Mouse (Mus musculus) midbrain, embryonic 16.5 days (tissue): ENCODE measurements at regions not wholly inside any gene's neighbourhood (a gene's known extent, or its start where the extent isn't known, plus 50 kb on each side); places are given as distances from the start of the nearest gene placed in this dataset.

ENCODE experiments used
- ATAC-seq: fragments of 200-750 bp; cut with Nextera tagmentation; 2 replicates; pipeline ENCODE4 v1.8.0; 2017; ENCODE audit warnings: moderate TSS enrichment
- H3K27ac ChIP-seq: fragments of 300-500 bp; sonication (generic); 2 replicates; pipeline ENCODE4 v1.5.1; 2014; ENCODE audit warnings: mild to moderate bottlenecking, low read length, mixed read lengths
- H3K27me3 ChIP-seq: fragments of 300-500 bp; sonication (generic); 2 replicates; pipeline ENCODE4 v1.6.1; 2014; ENCODE audit warnings: low read depth, low read length, mixed read lengths; ENCODE audit not compliant: control insufficient read depth, insufficient read depth
- H3K36me3 ChIP-seq: fragments of 300-500 bp; sonication (generic); 2 replicates; pipeline ENCODE4 v1.6.1; 2014; ENCODE audit warnings: mild to moderate bottlenecking, low read length, moderate library complexity, mixed read lengths; ENCODE audit not compliant: control insufficient read depth, insufficient read depth
- H3K4me1 ChIP-seq: fragments of 300-500 bp; sonication (generic); 2 replicates; pipeline ENCODE4 v1.6.1; 2014; ENCODE audit warnings: mild to moderate bottlenecking, low read length, mixed read lengths; ENCODE audit not compliant: control insufficient read depth, insufficient read depth
- H3K4me2 ChIP-seq: fragments of 300-500 bp; sonication (generic); 2 replicates; pipeline ENCODE4 v1.6.1; 2014; ENCODE audit warnings: mild to moderate bottlenecking, low read length, mixed read lengths
- H3K4me3 ChIP-seq: fragments of 300-500 bp; sonication (generic); 2 replicates; pipeline ENCODE4 v1.5.1; 2014; ENCODE audit warnings: low read depth, mild to moderate bottlenecking, low read length, moderate library complexity, mixed read lengths
- H3K9ac ChIP-seq: fragments of 300-500 bp; sonication (generic); 2 replicates; pipeline ENCODE4 v1.6.1; 2014; ENCODE audit warnings: low read depth, low read length, mixed read lengths
- H3K9me3 ChIP-seq: fragments of 300-500 bp; sonication (generic); replicated peaks from 2 replicates; pipeline ENCODE4 v1.6.1; 2014; ENCODE audit warnings: mild to moderate bottlenecking, low read length, mixed read lengths; ENCODE audit not compliant: control insufficient read depth, poor library complexity, severe bottlenecking
- WGBS: fragments of 180-500 bp; shearing (Covaris S2); extraction: QIAGEN DNeasy Blood & Tissue Kit; methylation state at CpG from one replicate; pipeline ENCODE4 v1.1.7; 2014; 5-methylcytosine and 5-hydroxymethylcytosine counted together

DNA sequence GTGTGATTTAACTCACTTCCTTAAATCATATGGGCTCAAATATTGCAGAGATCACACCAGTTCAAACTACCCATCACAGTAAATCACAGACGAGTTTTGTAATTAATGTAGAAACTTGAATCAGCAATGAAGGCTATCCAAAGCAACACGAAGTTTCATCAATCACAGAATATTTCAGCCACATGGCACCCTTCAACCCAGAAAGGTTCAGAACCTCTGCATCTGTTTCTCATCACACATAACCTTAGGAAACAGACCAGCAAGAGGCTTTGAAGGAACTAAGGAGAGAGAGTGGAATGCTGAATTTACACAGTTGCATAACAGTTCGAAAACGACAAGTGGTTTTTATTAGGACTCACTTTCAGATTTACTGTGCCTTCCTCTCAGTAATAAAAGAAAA lies 1494.0 kb upstream of the Sel1l start:
- H3K9me3 ChIP-seq = no peaks in the 10 kb centered on the region
- WGBS = 87% methylated on average over 4 of the region's 4 CpGs
- no peak overlapping the region for H3K27ac ChIP-seq
- H3K4me1 ChIP-seq = no peaks in the 10 kb centered on the region
- H3K36me3 ChIP-seq = no peaks in the 10 kb centered on the region
- no peak for ATAC-seq
- H3K27me3 ChIP-seq = no peaks in the 10 kb centered on the region
- H3K4me3 ChIP-seq = no peak overlapping the region
- H3K9ac ChIP-seq = no peak overlapping the region
- H3K4me2 ChIP-seq = no peak overlapping the region

- 83% methylated on average over 4 of the region's 4 CpGs for WGBS
- no peak overlapping the region for H3K4me3 ChIP-seq
- no peak overlapping the region for H3K27ac ChIP-seq
- H3K9ac ChIP-seq = no peak overlapping the region
- no peaks in the 10 kb centered on the region for H3K9me3 ChIP-seq
- no peak overlapping the region for H3K4me2 ChIP-seq
- no peak for ATAC-seq
- no peaks in the 10 kb centered on the region for H3K27me3 ChIP-seq
- no peaks in the 10 kb centered on the region for H3K4me1 ChIP-seq
- H3K36me3 ChIP-seq = no peaks in the 10 kb centered on the region
These were observed 1493.6 kb upstream of the Sel1l start for GRCm38 (mm10) chr12:93342525-93342924.

DNA sequence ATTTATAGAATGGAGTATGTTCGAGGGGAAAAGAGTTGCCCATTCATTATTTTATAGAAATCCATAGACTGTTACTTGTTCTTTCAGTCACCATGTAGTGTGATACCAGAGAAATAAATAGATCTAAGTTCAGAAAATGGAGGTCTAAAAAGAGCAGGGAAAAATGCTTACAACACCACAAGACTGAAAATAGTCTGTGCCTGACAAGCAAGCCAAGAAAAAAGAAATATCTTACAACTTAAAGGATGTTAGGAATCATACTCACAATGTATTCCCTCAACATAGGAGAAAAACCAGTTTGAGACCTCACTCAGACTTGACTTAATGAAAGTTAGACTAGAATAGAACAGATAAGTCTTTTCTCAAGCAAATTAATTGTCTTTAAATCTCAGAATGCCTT lies 1486.6 kb upstream of the Sel1l start:
- no peak overlapping the region for H3K4me2 ChIP-seq
- H3K9ac ChIP-seq = no peak overlapping the region
- no peaks in the 10 kb centered on the region for H3K27me3 ChIP-seq
- H3K4me3 ChIP-seq = no peak overlapping the region
- WGBS = 90% methylated on average over 1 of the region's 1 CpGs
- H3K27ac ChIP-seq = no peak overlapping the region
- ATAC-seq = no peak
- no peaks in the 10 kb centered on the region for H3K36me3 ChIP-seq
- no peaks in the 10 kb centered on the region for H3K9me3 ChIP-seq
- no peaks in the 10 kb centered on the region for H3K4me1 ChIP-seq

DNA sequence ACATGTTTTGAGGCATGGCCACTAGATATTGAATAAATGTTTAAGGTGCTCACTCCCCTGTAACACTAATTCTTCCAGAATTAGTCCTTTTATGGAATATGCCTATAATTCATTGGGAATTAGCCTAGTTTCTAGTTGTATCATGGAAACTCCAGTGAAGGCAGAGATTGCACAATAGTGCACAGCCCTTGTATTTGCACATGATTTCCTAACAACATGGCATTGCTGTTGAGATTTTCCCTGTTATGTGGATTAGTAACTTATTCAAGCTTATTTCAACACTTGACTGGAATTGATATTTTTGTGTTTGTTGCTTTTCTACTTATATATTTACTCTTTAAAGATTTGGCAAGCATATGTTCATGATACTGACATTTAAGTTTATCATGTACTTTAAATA lies 1463.3 kb upstream of the Sel1l start:
- no peak for ATAC-seq
- no peak overlapping the region for H3K27ac ChIP-seq
- no peak overlapping the region for H3K4me3 ChIP-seq
- H3K9me3 ChIP-seq = no peaks in the 10 kb centered on the region
- no peak overlapping the region for H3K4me2 ChIP-seq
- H3K36me3 ChIP-seq = no peaks in the 10 kb centered on the region
- no peaks in the 10 kb centered on the region for H3K27me3 ChIP-seq
- no peaks in the 10 kb centered on the region for H3K4me1 ChIP-seq
- no peak overlapping the region for H3K9ac ChIP-seq

DNA sequence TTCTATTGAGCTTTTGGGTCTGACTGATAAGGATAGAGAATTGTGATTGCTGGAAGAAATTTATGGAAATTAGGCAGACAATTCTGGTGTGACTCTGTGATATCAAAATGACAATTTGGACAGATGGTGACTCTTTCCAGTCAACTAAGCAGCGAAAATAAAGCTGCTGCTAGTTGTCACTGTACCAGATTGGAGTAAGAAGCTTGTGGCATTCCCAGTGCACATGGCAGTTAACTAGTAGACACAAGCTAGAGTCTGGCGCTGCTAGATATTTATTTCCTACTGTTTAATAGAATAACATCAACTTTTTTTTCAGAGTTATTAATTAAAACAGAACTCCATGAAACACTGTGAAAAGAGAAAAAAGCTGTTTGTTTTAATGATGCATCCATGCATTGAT lies 1432.9 kb upstream of the Sel1l start:
- no peak for ATAC-seq
- H3K9ac ChIP-seq = no peak overlapping the region
- H3K27ac ChIP-seq = no peak overlapping the region
- H3K27me3 ChIP-seq = no peaks in the 10 kb centered on the region
- no peak overlapping the region for H3K4me2 ChIP-seq
- H3K4me1 ChIP-seq = no peaks in the 10 kb centered on the region
- no peaks in the 10 kb centered on the region for H3K9me3 ChIP-seq
- 72% methylated on average over 2 of the region's 2 CpGs for WGBS
- H3K4me3 ChIP-seq = no peak overlapping the region
- no peaks in the 10 kb centered on the region for H3K36me3 ChIP-seq

DNA sequence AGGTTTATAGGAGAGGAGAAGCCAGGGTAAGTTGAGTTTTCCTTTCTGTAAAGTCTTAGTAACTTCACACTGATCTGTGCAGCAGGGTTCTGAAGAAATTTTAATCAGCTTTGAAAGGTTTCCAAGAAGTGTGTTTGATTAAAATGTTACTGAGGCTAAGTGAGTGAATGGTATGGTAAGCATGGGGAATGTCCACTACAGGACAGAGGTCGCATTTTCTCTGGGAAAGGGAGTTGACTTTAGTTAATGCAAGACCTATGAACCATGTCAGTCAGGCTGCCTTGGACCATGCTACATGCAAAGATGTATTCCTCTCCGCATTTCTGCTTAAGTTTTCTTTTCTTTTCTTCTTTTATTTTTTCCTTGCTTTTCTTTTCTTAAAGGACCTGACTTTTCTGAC lies 1424.7 kb upstream of the Sel1l start:
- no peak for ATAC-seq
- Histone ChIP-seq H3K27ac (no peak overlapping the region), H3K9ac (no peak overlapping the region), H3K27me3 (no peaks in the 10 kb centered on the region), H3K4me2 (no peak overlapping the region), H3K4me3 (no peak overlapping the region), H3K4me1 (no peaks in the 10 kb centered on the region), H3K9me3 (no peaks in the 10 kb centered on the region), H3K36me3 (no peaks in the 10 kb centered on the region)
- 73% methylated on average over 2 of the region's 2 CpGs for WGBS

DNA sequence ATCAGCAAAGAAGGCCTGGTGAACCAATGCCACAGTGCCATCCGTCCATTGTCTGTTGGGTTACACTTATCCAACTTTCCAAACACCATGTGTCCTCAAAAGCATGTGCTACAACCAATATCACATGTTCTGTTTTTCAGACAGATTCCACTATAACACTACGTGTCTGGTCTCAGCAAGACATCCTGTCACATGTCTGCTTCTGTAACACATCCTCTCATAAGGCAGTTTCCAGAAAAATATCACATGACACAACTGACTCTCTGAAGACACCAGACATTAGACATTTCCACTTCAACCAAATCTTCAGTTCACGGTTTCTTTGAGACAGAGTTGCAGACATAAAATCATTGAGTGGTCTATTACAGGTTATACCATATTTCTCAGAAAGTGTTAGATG lies 1381.3 kb upstream of the Sel1l start:
- Histone ChIP-seq H3K9ac (no peak overlapping the region), H3K9me3 (no peaks in the 10 kb centered on the region), H3K4me1 (no peaks in the 10 kb centered on the region), H3K27me3 (no peaks in the 10 kb centered on the region), H3K4me2 (no peak overlapping the region), H3K36me3 (no peaks in the 10 kb centered on the region), H3K4me3 (no peak overlapping the region), H3K27ac (no peak overlapping the region)
- 89% methylated on average over 3 of the region's 3 CpGs for WGBS
- no peak for ATAC-seq

GRCm38 (mm10) chr12:93226826-93227225 lies 1377.9 kb upstream of the Sel1l start:
- 87% methylated on average over 1 of the region's 1 CpGs for WGBS
- H3K27me3 ChIP-seq = no peaks in the 10 kb centered on the region

DNA sequence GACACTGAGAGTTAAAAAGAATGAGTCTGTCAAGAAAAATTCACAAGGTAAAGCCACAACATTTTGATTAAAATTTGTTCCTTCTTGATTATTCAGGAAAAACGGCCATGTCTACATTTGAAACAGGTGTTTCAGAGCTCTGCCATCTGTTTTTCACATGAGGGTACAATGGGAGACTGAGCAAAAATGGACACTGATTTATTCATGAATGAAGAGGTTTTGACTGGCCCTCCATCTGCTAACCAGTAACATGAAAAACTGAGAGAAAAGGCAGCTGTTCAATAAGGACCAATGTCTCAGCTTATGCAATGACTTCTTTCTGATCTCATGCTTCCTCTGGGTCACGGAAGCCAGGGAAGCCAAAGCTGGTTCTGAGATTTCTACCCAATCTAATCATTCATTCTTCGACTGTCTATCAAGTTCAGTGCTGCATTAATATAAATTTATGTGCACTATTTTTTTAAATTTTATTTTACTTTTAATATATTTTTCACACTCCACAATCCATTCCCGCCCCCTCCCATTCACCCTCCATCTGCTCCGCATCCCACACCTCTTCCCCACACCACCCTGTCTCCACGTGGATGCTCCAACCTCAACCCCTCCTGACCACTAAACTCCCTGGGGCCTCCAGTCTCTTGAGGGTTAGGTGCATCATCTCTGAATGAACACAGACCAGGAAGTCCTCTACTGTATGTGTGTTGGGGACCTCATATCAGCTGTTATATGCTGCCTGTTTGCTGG lies 1372.4 kb upstream of the Sel1l start:
- H3K4me3 ChIP-seq = no peak overlapping the region
- H3K27ac ChIP-seq = no peak overlapping the region
- no peak overlapping the region for H3K9ac ChIP-seq
- no peak for ATAC-seq
- H3K4me2 ChIP-seq = no peak overlapping the region
- no peaks in the 10 kb centered on the region for H3K9me3 ChIP-seq
- no peaks in the 10 kb centered on the region for H3K27me3 ChIP-seq
- 64% methylated on average over 6 of the region's 6 CpGs for WGBS
- no peaks in the 10 kb centered on the region for H3K4me1 ChIP-seq
- no peaks in the 10 kb centered on the region for H3K36me3 ChIP-seq

More at GRCm38 (mm10) chr12:93226826-93227225, 1377.9 kb upstream of the Sel1l start:
- Histone ChIP-seq H3K9ac (no peak overlapping the region), H3K4me3 (no peak overlapping the region), H3K27ac (no peak overlapping the region), H3K36me3 (no peaks in the 10 kb centered on the region), H3K9me3 (no peaks in the 10 kb centered on the region), H3K4me1 (no peaks in the 10 kb centered on the region), H3K4me2 (no peak overlapping the region)
- no peak for ATAC-seq
